Mouse (Mus musculus): ENCODE measurements around the gene Cnot1.

DNA sequence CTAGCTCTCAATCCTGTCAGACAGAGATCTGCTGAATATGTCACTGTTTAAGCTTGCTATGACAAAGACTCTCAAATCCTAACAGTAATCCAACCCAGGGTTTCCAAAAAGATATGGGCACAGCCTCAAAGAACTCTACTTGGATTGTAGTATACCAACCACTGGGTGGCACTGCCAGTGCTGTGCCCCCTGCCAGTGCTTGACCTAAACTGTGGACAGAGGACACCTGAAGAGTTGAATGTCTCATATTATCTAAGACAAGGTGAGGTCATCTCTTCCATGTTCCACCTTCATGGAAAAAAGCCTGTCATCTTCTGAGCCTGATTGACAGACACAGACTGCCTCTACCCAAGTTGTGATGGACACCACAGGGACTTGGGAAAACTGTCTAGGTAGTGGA is 24.6 kb downstream of the Cnot1 start:
- TF ChIP-seq SMC3 (IDR thresholded peaks at IDR 0.05; ENCODE audit: low read depth, low read length) (no peak), RAD21 (IDR thresholded peaks at IDR 0.05; ENCODE audit: low read depth, low read length) (no peak), SIN3A (IDR thresholded peaks at IDR 0.05; ENCODE audit: low read length) (no peak), NELFE (IDR thresholded peaks at IDR 0.05; ENCODE audit: low read depth, low read length) (no peak), BHLHE40 (IDR thresholded peaks at IDR 0.05; ENCODE audit: borderline replicate concordance, low read depth, low read length) (no peak), GABPA (IDR thresholded peaks at IDR 0.05; ENCODE audit: low read depth, low read length) (no peak)
